Mouse (Mus musculus): Measurements from ENCODE around the gene Mef2c. TPM values are rescaled to one million over a fixed set of nuclear protein-coding genes. Genes with fewer than 3 reads are reported as not detected.

Gene Mef2c
- total and polyA plus RNA-seq, 3 experiments, result not detected

DNA sequence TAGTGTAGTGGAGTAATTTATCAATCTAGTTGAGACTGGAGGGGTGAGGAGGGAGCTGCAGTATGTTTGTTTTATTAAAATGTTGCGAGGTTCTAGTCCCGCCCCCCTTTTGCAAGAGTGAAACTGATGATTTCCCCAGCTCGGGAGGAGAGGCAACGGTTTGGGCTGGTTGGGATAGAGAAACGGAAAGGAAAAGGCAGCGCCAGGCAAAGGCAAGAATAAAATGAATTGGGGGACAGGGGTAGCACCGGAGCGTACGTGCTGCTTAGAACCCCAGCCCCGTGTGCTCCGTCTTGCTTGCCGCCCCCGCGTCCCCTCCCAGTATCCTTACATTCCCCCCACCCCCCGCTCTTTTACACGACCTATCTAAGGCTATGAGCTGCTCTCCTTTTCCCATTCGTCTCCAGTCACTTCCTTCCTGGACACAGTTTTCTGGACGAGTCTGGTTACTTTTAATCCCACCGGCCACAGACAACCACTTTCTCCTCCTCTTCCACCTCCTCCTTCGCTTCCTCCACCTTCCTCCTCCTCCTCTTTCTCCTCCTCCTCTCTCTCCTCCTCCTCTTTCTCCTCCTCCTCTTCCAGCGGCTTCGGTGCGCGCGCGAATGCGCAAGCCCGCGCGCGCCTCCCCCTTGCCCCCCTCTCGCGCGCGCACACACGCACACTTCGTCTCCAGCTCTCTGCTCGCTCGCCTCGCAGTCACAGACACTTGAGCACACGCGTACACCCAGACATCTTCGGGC lies 20.5 kb downstream of the Mef2c start:
- no peak overlapping the region for H3K27ac ChIP-seq (ENCODE audit: control insufficient read depth, low read depth, low read length)
- no peak overlapping the region for H3K9ac ChIP-seq (ENCODE audit: control insufficient read depth, low read depth, low read length, poor library complexity, severe bottlenecking)
- H3K4me3 ChIP-seq (ENCODE audit: control insufficient read depth in 1 of 2, insufficient read depth in 1 of 2, low read depth in 2 of 2, low read length in 2 of 2), result no peak overlapping the region
- peaks cover 3 to 4% of the 10 kb centered on the region in 2 experiments; a peak in 2 of 4 replicates for H3K4me1 ChIP-seq (ENCODE audit: control insufficient read depth in 1 of 2, insufficient read depth in 2 of 2, low read length in 2 of 2)
- DNase-seq (ENCODE audit: low read depth, low spot score), result no peak
- H3K9me3 ChIP-seq (replicated peaks; ENCODE audit: insufficient read depth, low read length), result no peaks in the 10 kb centered on the region
- no peaks in the 10 kb centered on the region for H3K79me2 ChIP-seq (ENCODE audit: control insufficient read depth, insufficient read depth, low read length, poor library complexity)
- H3K36me3 ChIP-seq (ENCODE audit: control insufficient read depth in 1 of 2, insufficient read depth in 2 of 2, low read length in 2 of 2), result peaks cover 0 to 3% of the 10 kb centered on the region in 2 experiments; a peak in 2 of 4 replicates
- no peak for TF ChIP-seq JUND (IDR thresholded peaks at IDR 0.05; ENCODE audit: low read depth, low read length)
- no peak for TF ChIP-seq RCOR1 (IDR thresholded peaks at IDR 0.05; ENCODE audit: low read depth, low read length)
- no peak for TF ChIP-seq SMC3 (IDR thresholded peaks at IDR 0.05; ENCODE audit: low read depth, low read length)
- TF ChIP-seq ZNF384 (IDR thresholded peaks at IDR 0.05; ENCODE audit: low read depth, low read length), result no peak
- TF ChIP-seq MEF2A (IDR thresholded peaks at IDR 0.05; ENCODE audit: extremely low read depth, insufficient replicate concordance, low read depth, low read length, poor library complexity, severe bottlenecking), result no peak
- no peak for TF ChIP-seq EP300 (IDR thresholded peaks at IDR 0.05; ENCODE audit: low read depth in 1 of 2, low read length in 2 of 2)
- TF ChIP-seq ETS1 (IDR thresholded peaks at IDR 0.05; ENCODE audit: low read depth, low read length), result no peak
- no peak for TF ChIP-seq UBTF (IDR thresholded peaks at IDR 0.05; ENCODE audit: borderline replicate concordance, insufficient read depth, low read depth, low read length)
- TF ChIP-seq MAFK (IDR thresholded peaks at IDR 0.05; ENCODE audit: borderline replicate concordance, low read depth, low read length), result no peak
- TF ChIP-seq GATA1 (IDR thresholded peaks at IDR 0.05; ENCODE audit: low read depth, low read length), result no peak
- no peak for TF ChIP-seq POLR2AphosphoS2 (IDR thresholded peaks at IDR 0.05; ENCODE audit: low read length)
- TF ChIP-seq CTCF (IDR thresholded peaks at IDR 0.05 in 2 of 3, conservative IDR thresholded peaks at IDR 0.05 in 1 of 3; ENCODE audit: control insufficient read depth in 1 of 3, insufficient read depth in 1 of 3, low read depth in 2 of 3, low read length in 3 of 3, poor library complexity in 1 of 3, severe bottlenecking in 1 of 3), result no peak
- no peak for TF ChIP-seq GABPA (IDR thresholded peaks at IDR 0.05; ENCODE audit: low read depth, low read length)
- TF ChIP-seq CHD2 (IDR thresholded peaks at IDR 0.05; ENCODE audit: low read length), result no peak
- TF ChIP-seq USF2 (IDR thresholded peaks at IDR 0.05; ENCODE audit: borderline replicate concordance in 1 of 2, insufficient read depth in 1 of 2, low read depth in 1 of 2, low read length in 2 of 2), result no peak
- TF ChIP-seq TAL1 (IDR thresholded peaks at IDR 0.05; ENCODE audit: low read length), result no peak
- TF ChIP-seq ZC3H11A (IDR thresholded peaks at IDR 0.05; ENCODE audit: low read depth, low read length), result no peak
- no peak for TF ChIP-seq HCFC1 (IDR thresholded peaks at IDR 0.05; ENCODE audit: low read depth, low read length)
- TF ChIP-seq POLR2A (IDR thresholded peaks at IDR 0.05; ENCODE audit: control insufficient read depth in 1 of 2, insufficient read depth in 1 of 2, low read depth in 1 of 2, low read length in 2 of 2, poor library complexity in 1 of 2), result no peak
- no peaks in the 10 kb centered on the region for H3K27me3 ChIP-seq (ENCODE audit: control insufficient read depth in 1 of 2, insufficient read depth in 2 of 2, low read length in 2 of 2)
